Mouse (Mus musculus) MEL-GATA-1-ER (cell line): ENCODE measurements around the gene Hist1h4f.

Experiments used
- DNase-seq: peaks from one replicate; pipeline ENCODE4 v3.0.0-alpha.2; 2012; ENCODE audit warnings: low read depth; ENCODE audit errors: extremely low read depth

Gene Hist1h4f

DNA sequence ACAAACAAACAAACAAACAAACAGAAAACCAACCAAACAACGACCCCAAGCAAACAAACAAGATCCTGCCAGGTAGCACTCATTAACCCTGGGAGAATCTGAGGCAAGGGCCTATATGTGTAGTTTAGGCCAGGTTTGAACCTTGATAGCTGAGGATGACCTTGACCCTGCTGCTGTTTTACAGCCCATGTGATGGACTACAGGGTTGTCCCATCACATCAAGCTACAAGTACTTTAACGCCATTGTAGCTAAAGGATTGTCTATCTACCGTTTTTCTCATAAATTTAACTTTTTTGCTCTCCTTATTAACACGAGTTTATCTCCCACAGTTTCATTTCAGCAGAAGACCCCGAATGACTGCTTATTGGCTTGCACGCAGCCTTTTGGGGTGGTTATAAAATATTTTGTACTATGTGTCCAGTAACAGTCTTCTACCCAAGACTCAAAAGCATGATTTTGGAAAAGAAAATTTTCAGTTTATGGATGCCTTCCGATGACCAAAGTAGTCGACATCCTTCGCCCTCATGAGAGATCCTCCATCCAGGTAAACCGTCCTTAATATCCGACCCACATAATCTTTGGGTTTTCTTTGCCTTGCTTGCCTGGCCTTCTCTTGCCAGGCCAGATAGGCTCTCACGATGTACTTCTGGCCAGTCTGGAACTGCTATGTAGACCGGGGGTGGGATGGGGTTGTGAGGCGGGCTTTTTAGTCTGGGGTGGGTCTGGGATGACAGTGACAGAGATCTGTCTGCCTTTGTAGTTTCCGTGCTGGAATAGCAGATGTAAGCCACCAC, 35.4 kb downstream of the Hist1h4f start:
- DNase-seq = no peak

DNA sequence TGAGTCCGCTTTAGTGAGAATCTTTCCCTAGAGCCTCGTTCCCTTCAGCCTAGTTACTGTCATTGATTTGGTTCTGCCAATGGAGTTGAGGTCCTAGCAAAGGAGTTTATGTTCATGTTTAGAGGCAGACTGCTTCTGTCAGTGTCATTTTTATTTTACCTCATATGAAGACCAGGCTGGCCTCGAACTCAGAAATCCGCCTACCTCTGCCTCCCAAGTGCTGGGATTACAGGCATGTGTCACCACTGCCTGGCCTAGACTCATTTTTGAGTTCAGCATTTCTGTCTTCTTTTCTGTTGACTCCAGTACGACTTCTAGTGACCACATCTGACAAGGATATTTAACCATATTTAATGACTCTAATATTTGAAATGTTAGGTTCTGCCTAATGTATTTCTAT, 36.2 kb downstream of the Hist1h4f start:
- no peak for DNase-seq

DNA sequence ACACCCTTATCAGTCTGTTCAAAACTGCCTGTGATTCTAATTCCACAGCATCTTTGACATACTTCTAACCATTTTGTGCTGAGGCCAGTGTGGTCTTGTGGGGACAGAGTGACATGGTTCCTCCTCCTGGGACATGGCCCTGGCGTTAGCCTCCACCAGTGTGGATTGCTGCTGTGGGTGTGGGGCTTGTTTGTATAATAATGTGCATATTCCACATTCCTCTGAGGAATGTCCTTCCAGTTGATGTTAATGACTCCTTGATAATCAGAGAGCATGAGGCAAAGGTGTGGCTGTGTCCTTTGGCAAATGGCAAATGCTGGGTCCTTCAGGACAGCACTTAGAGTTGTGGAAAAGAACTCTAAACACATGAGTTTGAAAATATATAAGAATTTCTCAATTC, 37.9 kb downstream of the Hist1h4f start:
- DNase-seq = no peak

DNA sequence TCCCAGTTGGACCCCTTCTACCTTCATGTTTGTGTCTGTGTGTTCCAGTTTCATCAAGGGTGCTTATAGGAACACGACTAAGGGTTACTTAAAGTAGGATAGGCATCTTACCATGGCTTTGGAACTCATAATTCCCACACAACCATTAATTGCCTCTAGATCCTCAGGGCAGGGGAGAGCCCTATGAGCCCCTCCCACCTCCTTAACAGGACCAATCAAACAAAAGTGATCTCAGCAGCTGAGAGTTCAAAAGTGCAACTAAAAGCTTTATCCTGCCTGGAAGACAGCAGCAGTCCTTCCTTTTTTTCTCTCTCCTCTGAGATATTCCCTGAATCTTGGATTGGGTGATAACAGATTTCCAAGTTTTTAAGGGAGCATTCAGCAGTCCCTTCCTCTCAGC, 41.3 kb downstream of the Hist1h4f start:
- DNase-seq = no peak

DNA sequence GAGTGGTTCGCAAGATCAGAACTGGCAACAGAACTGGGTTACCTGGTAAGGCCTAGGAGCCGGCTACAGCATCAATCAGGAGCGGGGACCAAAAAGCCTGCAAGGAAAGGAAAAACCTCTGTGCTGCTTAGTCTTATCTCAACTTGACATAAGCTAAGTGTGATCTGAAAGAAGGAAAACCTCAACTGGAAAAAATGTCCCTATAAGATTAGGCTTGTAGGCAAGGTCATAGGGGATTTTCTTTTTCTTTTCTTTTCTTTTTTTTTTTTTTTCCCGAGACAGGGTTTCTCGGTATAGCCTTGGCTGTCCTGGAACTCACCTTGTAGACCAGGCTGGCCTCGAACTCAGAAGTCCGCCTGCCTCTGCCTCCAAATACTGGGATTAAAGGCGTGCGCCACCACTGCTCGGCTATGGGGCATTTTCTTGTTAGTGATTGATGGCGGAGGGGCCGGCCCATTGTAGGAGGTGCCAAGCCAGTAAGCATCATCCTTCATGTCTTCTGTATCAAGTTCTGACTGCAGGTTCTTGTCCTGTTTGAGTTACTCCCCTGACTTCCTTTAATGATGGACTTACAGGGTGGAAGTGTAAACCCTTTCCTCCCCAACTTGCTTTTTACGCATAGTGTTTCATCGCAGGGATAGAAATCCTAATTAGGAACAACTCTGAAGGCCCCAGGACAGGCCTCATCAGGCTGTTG, 44.5 kb downstream of the Hist1h4f start:
- no peak for DNase-seq

DNA sequence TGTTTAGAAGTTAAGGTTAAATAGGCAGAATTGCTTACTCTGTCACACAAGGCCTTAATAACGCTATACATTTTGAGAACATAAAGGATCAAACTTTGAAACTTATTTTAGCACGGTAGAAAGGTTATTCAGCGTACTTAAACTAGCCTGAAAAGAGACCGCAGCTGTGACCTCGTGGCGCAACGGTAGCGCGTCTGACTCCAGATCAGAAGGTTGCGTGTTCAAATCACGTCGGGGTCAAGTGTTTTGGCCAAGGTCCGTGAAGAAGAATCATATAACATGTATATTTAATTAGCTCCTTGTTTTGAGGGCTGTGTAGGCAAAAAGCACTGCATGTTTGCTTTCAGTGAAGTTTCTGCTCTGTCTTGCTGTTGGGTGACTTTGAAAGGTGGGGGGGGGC, 45.1 kb downstream of the Hist1h4f start:
- no peak for DNase-seq

DNA sequence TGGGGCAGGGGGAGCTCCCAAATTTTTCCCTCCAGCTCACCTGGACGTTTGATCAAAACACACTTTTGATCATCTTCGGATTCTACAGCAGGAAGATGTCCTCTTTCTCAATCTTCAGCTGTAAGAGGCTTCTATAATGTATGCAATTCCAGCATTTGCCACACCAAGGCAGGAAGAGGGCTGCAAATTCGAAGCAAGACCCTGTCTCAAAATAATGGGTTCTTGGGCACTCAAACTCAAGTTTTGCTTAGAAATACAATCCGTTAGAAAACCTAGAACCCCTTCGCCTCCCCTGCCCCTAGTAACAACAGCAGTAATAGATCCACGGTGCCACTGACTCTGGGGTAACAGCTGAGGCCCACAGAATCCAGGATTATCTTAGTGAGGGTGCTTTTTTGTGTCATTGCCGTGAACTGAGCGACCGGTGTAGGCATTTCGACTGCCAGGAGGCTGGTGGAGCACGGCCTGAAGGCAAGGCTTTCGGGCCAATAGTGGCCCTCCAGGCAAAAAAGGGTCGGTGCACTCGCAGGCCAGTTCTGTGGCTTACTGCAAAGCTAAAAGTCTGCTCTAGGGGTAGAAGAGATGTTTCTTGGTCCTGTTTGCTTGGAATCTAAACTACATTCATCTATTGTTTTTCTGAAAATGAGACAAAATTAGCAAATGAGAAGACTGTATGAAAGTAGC, 45.6 kb downstream of the Hist1h4f start:
- no peak for DNase-seq

DNA sequence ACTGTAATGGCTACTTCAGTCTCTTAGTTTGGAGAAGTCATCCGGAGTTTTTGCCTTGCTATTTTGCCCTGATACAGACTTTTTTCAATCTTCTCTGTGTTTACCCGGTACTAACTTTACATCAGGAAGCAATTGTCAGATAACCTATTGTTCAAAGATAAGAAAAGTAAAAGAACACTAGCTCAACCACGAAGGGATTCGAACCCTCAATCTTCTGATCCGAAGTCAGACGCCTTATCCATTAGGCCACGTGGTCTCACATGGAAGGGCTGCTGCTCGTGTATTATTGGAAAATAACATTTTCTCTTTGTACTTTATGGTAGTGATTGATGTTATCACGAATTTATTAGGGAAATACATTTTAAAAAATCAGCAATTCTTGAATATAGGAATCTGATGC, 47.7 kb downstream of the Hist1h4f start:
- DNase-seq = no peak

DNA sequence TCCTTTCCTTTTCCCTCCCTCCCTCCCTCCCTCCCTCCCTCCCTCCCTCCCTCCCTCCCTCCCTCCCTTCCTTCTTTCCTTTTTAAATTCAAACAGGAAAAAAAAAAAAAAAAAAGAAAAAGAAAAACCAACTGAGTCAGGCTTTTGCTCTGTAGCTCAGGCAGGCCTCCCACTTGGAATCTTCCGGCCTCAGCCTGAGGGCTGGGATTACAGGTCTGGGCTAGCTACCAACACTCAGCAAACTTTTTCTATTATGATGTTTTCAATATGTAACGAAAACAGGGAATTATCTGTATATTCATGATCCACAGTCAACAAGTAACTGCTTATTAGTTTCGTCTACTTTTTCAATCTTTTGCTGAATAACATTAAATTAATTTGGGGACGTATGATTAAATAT, 48.5 kb downstream of the Hist1h4f start:
- no peak for DNase-seq

DNA sequence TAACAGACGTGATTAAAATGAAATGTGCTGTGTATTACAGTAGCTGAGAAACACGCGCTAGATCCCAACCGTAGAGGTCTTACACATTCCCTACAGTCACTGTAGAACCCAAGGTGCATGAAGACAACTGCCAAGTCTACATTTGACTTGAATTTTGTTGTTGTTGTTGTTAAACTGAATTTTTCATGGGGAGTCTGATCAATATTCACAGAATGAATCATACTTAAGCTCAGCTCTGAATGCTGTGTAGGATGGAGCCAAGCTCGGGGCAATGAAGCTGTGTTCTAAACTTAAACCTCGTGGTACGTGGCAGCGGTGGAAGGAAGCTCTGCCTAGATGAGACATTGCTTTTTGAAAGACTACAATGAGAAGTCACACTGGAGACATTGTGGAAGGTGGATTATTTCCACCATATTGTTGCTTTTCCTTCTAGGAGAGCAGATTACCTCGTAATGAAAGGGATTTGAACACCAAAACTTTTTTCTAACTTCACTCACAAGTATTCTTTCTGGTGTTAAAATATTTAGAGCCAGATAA, 49.3 kb downstream of the Hist1h4f start:
- DNase-seq = no peak

DNA sequence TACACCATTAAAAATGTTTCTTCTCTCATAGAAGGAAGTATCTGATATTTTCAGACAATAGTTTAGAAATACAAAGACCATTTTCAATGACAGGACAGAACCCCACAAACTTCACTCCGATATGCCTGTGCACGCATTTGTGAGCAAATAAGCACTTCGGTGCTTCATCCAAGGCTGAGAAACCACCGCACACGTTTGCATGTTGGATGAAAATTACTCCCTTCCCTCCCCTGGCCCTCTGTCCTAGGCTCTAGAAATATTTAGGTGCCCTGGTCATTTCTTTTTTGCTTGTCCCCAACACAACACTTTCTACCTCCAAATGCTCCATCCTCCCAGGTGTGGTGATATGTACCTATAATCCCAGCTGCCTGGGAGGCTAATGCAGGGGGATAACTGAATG, 49.9 kb downstream of the Hist1h4f start:
- DNase-seq = no peak
